Mouse (Mus musculus) hindbrain, embryonic 11.5 days (tissue): ENCODE measurements at regions not wholly inside any gene's neighbourhood (a gene's known extent, or its start where the extent isn't known, plus 50 kb on each side); places are given as distances from the start of the nearest gene placed in this dataset.

Experiments used
- ATAC-seq: fragments of 200-750 bp; cut with Nextera tagmentation; 2 replicates; pipeline ENCODE4 v1.8.0; 2017; ENCODE audit warnings: mild to moderate bottlenecking, moderate TSS enrichment, moderate library complexity; ENCODE audit not compliant: low FRiP score
- DNase-seq: peaks from one replicate; pipeline ENCODE4 v3.0.0-alpha.2; 2015; ENCODE audit warnings: low spot score
- H3K27ac ChIP-seq: fragments of 300-500 bp; sonication (generic); 2 replicates; pipeline ENCODE4 v1.5.1; 2014; ENCODE audit warnings: mild to moderate bottlenecking, low read depth, low read length
- H3K27me3 ChIP-seq: fragments of 300-500 bp; sonication (generic); 2 replicates; pipeline ENCODE4 v1.6.1; 2014; ENCODE audit warnings: mild to moderate bottlenecking, low read length, moderate library complexity, mixed read lengths; ENCODE audit not compliant: control insufficient read depth, insufficient read depth
- H3K36me3 ChIP-seq: fragments of 300-500 bp; sonication (generic); 2 replicates; pipeline ENCODE4 v1.6.1; 2014; ENCODE audit warnings: mild to moderate bottlenecking, low read length, moderate library complexity, mixed read lengths; ENCODE audit not compliant: control insufficient read depth, insufficient read depth
- H3K4me1 ChIP-seq: fragments of 300-500 bp; sonication (generic); replicated peaks from 2 replicates; pipeline ENCODE4 v1.6.1; 2014; ENCODE audit warnings: low read length, mixed read lengths; ENCODE audit not compliant: control insufficient read depth, insufficient read depth
- H3K4me2 ChIP-seq: fragments of 300-500 bp; sonication (generic); replicated peaks from 2 replicates; pipeline ENCODE4 v1.6.1; 2014; ENCODE audit warnings: mild to moderate bottlenecking, low read depth, low read length
- H3K4me3 ChIP-seq: fragments of 300-500 bp; sonication (generic); 2 replicates; pipeline ENCODE4 v1.5.1; 2014; ENCODE audit warnings: low read depth, low read length
- H3K9ac ChIP-seq: fragments of 300-500 bp; sonication (generic); 2 replicates; pipeline ENCODE4 v1.6.1; 2014; ENCODE audit warnings: low read depth, low read length
- H3K9me3 ChIP-seq: fragments of 300-500 bp; sonication (generic); 2 replicates; pipeline ENCODE4 v1.6.1; 2016; ENCODE audit warnings: low read length; ENCODE audit not compliant: control insufficient read depth
- WGBS: fragments of 180-500 bp; shearing (Covaris S2); extraction: QIAGEN DNeasy Blood & Tissue Kit; methylation state at CpG from one replicate; pipeline ENCODE4 v1.1.7; 2014; 5-methylcytosine and 5-hydroxymethylcytosine counted together

DNA sequence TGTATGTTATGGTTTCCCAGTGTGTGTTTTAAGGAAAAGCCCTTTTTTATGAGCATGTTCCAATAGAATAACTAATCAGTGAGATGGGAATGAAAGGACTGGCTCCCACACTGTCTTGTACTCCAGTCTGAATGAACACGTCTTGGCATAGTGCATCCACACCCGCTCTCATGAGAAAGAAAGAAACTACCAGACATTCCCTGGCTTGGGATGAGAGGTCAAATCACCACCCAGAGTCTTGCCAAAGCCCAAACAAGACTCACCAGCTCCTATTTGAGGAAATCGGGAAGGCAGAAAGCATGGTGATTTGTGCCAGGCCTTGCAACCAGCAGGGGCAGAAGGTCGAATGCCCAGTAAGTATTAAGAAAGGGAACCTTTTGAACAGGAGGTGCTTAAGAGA is 110.6 kb downstream of the Tmx1 start:
- DNase-seq (no peak), ATAC-seq (no peak)
- Histone ChIP-seq H3K36me3 (no peaks in the 10 kb centered on the region), H3K4me2 (no peak overlapping the region), H3K27me3 (no peaks in the 10 kb centered on the region), H3K4me1 (no peaks in the 10 kb centered on the region), H3K9me3 (no peaks in the 10 kb centered on the region), H3K9ac (no peak overlapping the region), H3K27ac (no peak overlapping the region), H3K4me3 (no peak overlapping the region)
- WGBS: 79% methylated on average over 4 of the region's 4 CpGs

DNA sequence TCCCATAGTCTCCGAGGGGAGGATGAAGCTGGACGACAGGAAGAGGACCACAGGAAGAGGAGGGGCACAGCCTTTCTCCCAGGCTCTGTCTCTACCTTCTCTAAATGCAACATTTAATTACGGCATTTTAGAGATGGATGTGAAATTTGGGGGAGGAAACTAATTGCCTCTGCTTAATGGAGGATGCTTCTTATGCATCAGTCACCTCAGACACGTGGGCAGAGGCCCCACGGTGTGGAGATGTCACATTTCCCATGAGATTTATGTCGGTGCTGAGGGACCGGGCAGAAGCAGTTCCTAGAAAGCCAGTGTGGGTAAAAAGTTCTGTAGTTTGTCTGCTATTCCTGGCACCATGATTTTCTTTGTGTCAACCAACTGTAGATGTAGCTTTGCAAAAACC is 122.8 kb downstream of the Tmx1 start:
- Histone ChIP-seq H3K4me1 (no peaks in the 10 kb centered on the region), H3K9me3 (no peaks in the 10 kb centered on the region), H3K4me3 (no peak overlapping the region), H3K27ac (no peak overlapping the region), H3K27me3 (no peaks in the 10 kb centered on the region), H3K9ac (no peak overlapping the region), H3K36me3 (no peaks in the 10 kb centered on the region), H3K4me2 (no peak overlapping the region)
- ATAC-seq (no peak), DNase-seq (no peak)
- 80% methylated on average over 7 of the region's 7 CpGs for WGBS

DNA sequence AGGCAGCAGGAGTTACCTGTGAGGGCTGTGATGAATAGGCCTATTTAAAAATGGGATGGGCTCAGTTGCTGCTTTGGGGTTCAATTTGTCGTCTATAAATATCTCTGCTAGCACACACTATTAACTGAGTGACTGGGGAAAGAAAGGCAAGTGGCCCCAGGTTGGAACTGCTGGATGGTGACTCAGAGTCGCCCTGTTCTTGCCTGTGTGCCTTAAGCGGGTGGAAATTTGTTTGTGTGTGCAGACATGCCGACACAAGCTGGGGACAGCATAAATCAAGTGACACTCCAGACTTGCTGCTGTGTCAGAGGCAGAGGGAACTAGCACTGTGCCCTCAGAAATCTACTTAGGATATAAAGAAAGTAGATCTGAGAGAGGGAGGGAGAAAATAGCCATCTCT is 124.9 kb downstream of the Tmx1 start:
- Histone ChIP-seq H3K27ac (no peak overlapping the region), H3K4me2 (no peak overlapping the region), H3K4me3 (no peak overlapping the region), H3K9me3 (no peaks in the 10 kb centered on the region), H3K27me3 (no peaks in the 10 kb centered on the region), H3K4me1 (no peaks in the 10 kb centered on the region), H3K9ac (no peak overlapping the region), H3K36me3 (no peaks in the 10 kb centered on the region)
- no peak for ATAC-seq
- DNase-seq: no peak
- 81% methylated on average over 4 of the region's 4 CpGs for WGBS

- no peaks in the 10 kb centered on the region for H3K9me3 ChIP-seq
- H3K4me2 ChIP-seq: no peak overlapping the region
- no peaks in the 10 kb centered on the region for H3K36me3 ChIP-seq
- no peak overlapping the region for H3K4me3 ChIP-seq
- no peak overlapping the region for H3K27ac ChIP-seq
- no peaks in the 10 kb centered on the region for H3K4me1 ChIP-seq
- 69% methylated on average over 8 of the region's 8 CpGs for WGBS
- ATAC-seq (no peak), DNase-seq (no peak)
- no peak overlapping the region for H3K9ac ChIP-seq
- H3K27me3 ChIP-seq: no peaks in the 10 kb centered on the region
Observed at GRCm38 (mm10) chr12:70579328-70579905, 126.5 kb downstream of the Tmx1 start.

GRCm38 (mm10) chr12:70586181-70586580 is 133.3 kb downstream of the Tmx1 start:
- no peak overlapping the region for H3K4me3 ChIP-seq
- H3K9ac ChIP-seq: no peak overlapping the region
- H3K27ac ChIP-seq: no peak overlapping the region
- no peak overlapping the region for H3K4me2 ChIP-seq
- ATAC-seq (no peak), DNase-seq (no peak)
- H3K36me3 ChIP-seq: no peaks in the 10 kb centered on the region
- H3K4me1 ChIP-seq: no peaks in the 10 kb centered on the region
- WGBS: 87% methylated on average over 2 of the region's 2 CpGs
- no peaks in the 10 kb centered on the region for H3K9me3 ChIP-seq
- no peaks in the 10 kb centered on the region for H3K27me3 ChIP-seq

DNA sequence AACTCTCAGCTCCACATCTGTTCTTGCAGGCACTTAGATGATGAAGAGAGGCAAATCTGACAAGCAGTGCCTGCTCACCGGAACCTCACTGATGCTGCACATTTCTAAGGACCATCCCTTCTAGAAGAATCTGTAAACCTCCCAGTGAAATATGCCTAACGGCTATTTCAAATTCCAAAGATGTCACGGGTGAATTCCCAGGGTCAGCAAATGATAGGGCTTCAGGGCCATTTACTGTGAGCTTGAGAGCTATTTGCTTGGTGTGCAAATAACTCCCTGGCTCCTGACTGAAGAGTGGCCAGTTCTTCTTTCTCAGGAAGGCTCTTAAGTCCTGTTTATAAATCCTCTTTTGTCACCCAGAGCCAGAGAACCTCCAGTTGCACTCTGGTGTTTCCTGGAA is 135.3 kb downstream of the Tmx1 start:
- no peak for DNase-seq
- no peak overlapping the region for H3K27ac ChIP-seq
- H3K27me3 ChIP-seq: no peaks in the 10 kb centered on the region
- no peak overlapping the region for H3K4me3 ChIP-seq
- WGBS: 47% methylated on average over 3 of the region's 3 CpGs
- no peak overlapping the region for H3K9ac ChIP-seq
- ATAC-seq: no peak
- no peaks in the 10 kb centered on the region for H3K36me3 ChIP-seq
- no peaks in the 10 kb centered on the region for H3K9me3 ChIP-seq
- H3K4me1 ChIP-seq: no peaks in the 10 kb centered on the region
- H3K4me2 ChIP-seq: no peak overlapping the region

DNA sequence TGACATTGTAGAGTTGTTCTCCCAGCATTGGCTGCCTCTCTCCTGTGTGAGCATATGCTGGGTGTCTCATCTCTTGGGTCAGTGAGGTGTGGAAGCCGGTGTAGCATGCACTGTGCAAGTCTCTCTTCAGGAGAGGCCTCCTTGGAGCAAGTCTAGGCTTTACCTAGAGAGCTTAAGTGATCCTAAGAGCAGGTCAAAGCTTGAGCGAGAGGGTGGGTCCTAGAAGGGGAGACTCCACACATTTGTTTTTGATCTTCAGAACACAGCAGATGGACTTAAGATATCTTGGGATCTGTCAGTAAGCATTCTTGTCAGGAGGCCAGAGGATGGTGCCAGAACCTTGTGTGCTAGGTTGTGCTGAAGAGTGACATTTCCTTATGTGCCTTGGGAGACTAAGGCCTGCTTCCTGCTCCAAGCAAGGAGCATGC is 136.4 kb downstream of the Tmx1 start:
- no peak for ATAC-seq
- DNase-seq: no peak
- Histone ChIP-seq H3K27me3 (no peaks in the 10 kb centered on the region), H3K36me3 (no peaks in the 10 kb centered on the region), H3K4me2 (no peak overlapping the region), H3K9ac (no peak overlapping the region), H3K4me3 (no peak overlapping the region), H3K9me3 (no peaks in the 10 kb centered on the region), H3K4me1 (no peaks in the 10 kb centered on the region), H3K27ac (no peak overlapping the region)
- WGBS: 88% methylated on average over 2 of the region's 2 CpGs

- Histone ChIP-seq H3K9ac (no peak overlapping the region), H3K4me2 (no peak overlapping the region), H3K9me3 (no peaks in the 10 kb centered on the region), H3K4me1 (no peaks in the 10 kb centered on the region), H3K36me3 (no peaks in the 10 kb centered on the region), H3K4me3 (no peak overlapping the region), H3K27me3 (no peaks in the 10 kb centered on the region), H3K27ac (no peak overlapping the region)
- WGBS: 90% methylated on average over 12 of the region's 12 CpGs
- ATAC-seq: no peak
- DNase-seq: no peak
Observed at GRCm38 (mm10) chr12:70590456-70591050, 137.7 kb downstream of the Tmx1 start.

- ATAC-seq: no peak
- no peak overlapping the region for H3K9ac ChIP-seq
- H3K4me2 ChIP-seq: no peak overlapping the region
- 90% methylated on average over 4 of the region's 4 CpGs for WGBS
- H3K27ac ChIP-seq: no peak overlapping the region
- no peaks in the 10 kb centered on the region for H3K27me3 ChIP-seq
- H3K9me3 ChIP-seq: no peaks in the 10 kb centered on the region
- no peaks in the 10 kb centered on the region for H3K4me1 ChIP-seq
- H3K36me3 ChIP-seq: no peaks in the 10 kb centered on the region
- no peak overlapping the region for H3K4me3 ChIP-seq
- no peak for DNase-seq
Observed at GRCm38 (mm10) chr12:70592821-70593220, 139.9 kb downstream of the Tmx1 start.
